Mouse (Mus musculus): ENCODE data around the gene Tmem158.
A peak's percentile ranks its signal among the peaks of the same experiment; 100 is the strongest.

Tmem158 gene

DNA sequence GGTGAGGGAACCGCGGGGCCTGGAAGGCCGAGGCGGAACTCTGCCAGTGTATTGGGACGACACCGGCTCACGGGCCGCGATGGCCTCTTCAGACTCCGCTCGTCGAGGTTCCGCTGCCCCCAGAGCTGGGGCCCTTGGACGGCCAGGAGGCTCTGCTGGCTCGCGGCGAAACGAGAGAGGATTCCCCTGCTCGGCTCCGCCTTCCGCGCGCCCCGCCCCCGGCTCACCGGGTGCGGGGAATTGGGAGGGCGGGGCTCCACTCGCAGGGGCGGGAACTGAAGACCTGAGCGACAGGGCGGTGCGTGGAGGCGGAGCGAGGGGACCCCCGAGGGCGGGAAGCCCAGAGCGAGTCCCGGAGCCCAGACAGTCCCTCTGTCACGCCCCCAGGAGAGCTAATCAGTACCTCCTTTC, at the start of gene Tmem158:
TSS of gene Tmem158 (minus strand) at position 154 of the 411 bp plus-strand sequence.
- peak; percentile 79 for DNase-seq

DNA sequence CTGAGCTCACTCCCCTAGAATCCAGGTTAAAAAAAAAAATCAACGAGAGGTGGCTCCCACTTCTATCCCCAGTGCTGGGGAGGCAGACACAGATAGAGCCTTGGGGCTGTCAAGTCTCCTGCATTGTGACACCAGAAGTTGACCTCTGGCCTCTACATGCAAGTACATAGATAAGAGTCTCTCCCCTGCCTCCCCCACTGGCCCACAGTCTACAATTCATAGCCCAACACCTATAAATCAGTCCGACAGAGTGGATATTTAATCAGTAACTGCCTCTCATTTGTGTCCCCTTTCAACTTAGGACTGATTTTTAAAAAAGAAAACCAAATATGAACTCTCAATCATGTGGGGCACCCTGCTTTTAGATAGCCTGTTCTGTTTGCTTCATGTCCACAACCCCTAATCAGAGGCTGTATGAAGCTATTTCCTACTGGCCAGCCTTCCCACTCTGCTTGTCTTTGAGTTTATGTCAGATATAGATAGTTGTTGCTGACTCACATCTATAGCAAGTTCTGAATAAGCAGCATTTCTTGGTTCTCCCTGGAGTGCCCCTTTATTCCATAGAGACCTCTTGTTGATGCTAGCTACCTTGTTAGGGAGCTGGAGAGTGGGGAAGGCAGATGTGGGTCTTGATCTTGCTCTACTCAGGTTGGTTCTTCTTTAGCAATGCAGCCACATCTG, 49.3 kb upstream of the Tmem158 start:
- no peak for DNase-seq

DNA sequence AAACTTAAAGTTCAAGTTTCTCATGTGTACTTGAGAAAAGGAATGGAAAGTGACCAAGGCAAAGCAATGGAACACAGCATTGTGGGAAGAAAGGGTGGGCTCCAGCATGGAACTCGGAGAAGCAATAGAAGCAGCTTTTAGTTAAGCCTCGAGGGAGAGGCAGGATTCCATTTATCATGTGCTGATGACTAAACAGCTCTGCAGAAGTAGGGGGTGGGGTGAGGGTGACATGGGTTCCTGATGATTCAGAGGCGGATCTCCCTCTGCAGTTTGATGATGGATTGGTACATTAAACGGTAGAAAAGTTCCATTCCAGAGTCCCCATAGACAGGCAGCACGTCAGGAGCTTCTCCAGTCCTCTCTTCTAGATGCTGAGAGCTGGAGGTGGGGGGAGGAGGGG, 48.5 kb upstream of the Tmem158 start:
- DNase-seq, result no peak

DNA sequence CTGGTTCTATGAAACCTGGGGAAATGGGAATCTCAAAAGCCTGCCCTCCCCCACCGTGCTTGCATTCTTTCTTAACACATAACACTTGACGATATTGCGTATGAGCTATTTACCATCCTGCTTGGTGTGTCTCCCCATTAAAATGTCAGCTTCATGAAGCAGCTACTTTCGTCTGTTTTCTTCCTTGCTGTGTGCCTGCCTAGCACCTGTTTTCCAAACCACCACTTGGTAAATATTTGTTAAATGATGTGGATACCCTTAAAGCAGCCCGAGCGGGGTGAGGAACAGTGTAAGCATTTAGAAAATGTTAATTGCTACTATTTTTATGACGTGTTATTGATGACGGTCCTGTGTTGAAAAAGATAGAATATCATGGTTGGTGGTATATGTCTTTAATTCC, 44.4 kb upstream of the Tmem158 start:
- DNase-seq, result no peak

DNA sequence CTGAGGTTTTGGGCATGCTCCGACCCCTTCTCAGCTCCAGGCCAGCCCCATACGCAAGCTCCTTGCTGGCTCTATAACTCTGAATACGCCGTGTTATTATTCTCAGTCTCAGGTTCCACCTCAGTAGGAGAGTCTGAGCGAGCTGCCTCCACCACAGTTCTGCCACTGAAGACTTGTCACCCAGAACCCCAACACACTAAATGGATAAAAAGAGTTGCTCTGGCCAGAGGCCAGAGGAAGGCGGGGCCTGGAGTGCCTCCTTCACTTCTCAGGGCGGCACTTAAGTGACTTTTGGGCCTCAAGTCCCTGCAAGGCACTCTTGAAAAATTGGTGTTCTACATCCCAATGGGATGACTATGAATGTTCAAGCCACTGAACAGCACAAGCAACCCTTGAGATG, 43.4 kb upstream of the Tmem158 start:
- no peak for DNase-seq

DNA sequence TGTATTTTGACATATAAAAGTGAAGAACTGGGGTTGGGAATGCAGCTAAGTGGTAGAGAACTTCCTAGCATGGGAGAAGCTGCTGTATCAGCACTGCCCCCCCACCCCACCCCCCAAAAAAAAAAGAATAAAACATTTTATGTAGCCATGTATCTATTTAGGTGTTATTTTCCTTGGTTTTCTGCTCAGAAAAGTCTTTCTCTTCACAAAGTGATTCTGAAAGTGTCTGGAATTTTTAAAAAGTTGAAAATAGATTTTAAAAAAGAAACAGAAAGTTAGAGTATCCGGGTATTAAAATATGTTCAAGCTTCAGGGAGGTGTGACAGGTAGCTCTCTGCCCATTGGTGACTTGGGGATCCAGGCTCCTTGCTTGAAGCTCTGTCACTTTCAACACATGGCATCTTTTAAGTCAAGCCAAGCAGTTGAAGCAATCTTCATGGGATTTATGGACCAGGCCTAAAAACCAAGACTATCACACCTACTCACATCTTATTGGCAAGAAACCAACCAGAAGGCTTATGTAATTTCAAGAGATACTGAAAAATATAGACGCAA, 42.3 kb upstream of the Tmem158 start:
- DNase-seq, result no peak

DNA sequence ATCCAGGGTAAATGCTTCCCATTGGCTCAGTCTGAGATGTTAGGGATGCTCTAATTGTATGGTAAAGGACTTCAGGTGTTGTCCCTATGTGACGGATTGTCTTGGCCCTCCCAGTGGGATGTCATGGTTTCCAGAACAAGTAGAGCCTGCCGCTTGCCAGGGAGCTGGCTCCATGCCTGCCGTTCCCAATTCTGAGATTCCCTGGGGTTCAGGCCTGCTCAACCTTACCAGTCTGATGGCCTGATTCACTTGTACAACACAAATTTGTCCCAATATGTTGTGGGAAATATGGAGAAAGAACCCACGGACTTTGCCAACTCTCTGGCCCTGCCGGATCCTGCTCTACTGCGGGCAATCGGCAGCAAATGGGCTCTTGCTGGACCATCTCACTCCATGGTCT, 37.3 kb upstream of the Tmem158 start:
- DNase-seq, result no peak

DNA sequence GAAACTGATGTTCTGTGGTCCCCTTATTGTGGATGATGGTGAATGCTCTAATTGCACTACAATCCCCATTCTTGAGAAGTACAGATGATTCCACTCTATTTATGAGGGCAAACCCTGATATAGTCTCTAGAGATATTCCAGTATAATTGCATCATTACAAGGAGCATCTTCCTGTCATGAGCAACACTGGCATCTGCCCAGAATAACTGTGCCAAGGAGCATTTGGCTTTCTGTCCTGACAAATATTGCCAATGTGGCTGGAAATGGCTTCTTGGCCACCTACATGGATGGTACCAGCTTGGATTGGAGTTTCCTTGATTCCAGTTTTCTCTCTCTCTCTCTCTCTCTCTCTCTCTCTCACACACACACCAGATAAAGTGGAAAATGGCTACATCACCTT, 35.7 kb upstream of the Tmem158 start:
- no peak for DNase-seq

DNA sequence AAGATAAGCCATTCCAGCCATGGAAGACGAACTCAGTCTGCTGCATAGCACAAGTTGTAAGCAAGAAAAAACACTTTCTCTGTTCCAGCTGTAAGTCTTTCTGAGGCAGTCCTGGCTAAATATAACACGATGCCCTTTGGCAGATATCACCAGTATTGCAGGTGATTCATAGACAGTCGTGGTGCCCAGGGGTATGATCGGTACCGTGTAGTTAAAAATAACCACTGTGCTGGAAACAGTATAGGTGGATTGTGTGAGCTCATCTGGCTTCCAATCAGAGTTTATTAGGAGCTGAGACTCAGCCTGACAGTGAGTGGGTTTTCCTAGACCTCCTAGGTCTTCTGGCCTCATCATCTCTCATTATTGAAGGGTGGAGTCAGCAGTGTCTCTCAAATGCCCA, 34.0 kb upstream of the Tmem158 start:
- no peak for DNase-seq

DNA sequence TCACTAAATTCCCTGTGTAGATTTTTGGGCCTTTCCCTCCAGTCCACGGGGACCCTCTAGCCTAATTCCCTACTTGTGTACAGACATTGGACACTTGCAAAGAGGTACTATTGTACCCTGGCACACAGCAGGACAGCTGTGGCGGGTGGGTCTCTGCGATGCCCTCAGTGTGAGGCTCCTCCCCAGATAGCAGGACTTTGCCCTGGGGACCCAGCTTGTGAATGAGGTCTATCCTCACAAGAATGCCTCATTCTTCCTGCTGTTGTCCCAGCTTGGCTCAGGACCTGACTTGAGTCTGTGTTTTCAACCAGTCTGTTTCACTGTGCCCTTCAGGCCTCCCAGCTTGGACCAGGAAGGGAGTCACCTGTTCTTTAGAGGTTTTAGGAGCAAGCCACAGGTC, 27.8 kb upstream of the Tmem158 start:
- no peak for DNase-seq

DNA sequence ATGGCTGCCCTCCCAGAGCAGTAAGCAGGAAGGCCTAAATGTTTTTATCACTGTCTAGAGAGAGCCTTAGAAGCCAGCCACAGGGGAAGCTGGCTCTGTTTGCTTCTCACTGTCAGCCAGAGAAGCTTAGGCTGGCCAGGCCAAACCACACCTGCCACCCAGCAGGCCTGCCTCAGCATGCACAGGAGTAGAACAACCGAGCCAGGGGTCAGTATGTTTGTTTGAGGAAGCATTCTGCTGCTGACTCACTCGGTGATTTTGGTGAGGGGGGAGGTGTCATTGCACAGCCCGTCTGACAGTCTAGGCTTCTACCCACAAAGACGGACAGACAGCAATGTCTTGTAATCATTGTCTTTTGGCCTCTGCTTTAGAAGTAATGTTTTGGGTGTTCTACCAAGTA, 25.1 kb upstream of the Tmem158 start:
- no peak for DNase-seq

DNA sequence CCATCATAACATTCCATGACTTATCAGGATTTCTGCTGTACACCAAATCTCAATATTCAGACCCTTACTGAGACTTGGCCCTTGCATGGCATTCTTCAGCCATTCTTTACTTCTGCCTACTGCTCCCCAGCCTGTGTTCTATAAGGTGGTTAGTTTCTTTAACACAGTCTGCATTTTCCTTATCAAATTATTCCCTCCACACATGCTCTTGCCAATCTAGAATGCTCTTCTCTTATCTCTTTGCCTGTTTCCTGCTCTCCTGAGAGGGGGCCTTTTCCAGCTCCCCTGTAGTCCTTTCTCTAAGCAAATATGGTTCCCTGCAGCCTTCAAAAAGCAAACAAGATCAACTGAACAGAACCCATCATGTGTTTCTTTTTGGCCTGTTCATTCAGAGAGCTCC, 20.2 kb upstream of the Tmem158 start:
- no peak for DNase-seq

DNA sequence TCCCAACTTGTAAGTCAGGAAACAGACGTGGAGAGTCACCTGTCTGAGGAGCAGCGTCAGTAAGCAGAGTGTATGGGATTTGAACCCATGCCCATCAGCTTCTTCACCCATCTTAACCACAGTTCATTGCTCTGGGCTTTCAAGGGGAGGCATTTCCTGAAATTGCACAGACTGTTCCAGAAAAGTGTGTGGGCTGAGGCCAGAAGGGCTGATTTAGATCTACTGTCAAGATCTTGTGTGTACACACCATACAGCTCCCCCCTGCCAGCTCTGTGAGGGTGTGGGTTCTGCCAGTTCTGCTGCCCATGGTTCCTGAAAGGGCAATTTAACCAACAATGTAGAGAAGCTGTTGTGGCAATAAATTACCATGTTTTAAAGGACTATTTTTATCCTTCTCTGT, 17.4 kb upstream of the Tmem158 start:
- no peak for DNase-seq

DNA sequence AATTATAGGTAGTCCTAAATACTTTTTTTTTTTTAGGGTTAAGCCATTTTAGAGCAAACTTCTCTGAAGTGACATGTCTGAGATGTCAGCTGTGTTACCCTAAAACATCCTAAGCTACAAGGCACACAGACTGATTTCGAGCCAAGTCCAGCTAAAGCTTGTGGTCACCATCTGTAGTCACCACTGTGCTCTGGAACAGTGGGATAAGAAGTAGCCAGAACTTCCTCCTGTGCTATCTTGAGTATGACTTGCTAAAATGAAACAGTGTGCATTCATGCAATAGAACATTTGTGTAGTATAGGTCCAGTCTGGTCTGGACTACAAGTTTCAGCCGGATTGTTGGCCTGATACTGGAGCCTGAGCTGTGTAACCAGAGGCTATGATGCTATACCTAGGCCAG, 14.8 kb upstream of the Tmem158 start:
- DNase-seq, result no peak

DNA sequence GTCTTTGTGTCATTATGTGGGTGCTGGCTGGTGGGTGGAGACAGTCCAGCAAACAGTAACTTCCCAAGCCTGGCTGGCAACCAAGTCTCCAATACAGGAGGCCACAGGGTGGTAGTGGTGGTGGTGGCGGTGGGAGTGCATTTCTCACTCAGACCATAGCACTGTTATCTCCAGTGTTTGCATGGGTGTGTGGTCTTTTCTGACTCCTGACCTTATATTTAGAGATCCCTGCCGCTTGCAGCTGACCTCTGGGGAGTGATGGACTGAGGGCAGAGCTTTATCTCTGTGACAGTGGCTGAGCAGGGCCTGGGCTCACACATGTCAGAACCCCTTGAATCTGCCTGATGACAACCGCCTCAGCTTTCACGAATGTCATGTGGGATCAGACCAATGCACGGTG, 14.1 kb upstream of the Tmem158 start:
- no peak for DNase-seq

DNA sequence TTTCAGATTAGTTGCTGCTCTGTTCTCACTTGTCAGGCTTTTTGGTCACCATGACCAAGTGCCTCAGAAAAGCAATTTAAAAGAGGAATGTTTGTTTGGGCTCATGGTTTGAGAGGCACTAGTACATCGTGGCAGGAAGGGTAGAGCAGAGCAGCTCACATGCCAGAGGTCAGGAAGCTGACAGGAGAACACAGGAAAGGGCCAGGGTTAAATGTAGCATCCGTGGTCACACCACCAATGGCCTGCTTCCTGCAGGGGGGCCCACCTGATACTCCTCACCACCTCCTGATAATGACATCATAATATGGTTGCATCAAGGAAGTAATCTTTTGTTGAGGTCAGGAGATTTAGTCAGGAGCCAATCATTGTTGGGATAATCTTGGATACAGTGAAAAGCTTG, 13.3 kb upstream of the Tmem158 start:
- no peak for DNase-seq

DNA sequence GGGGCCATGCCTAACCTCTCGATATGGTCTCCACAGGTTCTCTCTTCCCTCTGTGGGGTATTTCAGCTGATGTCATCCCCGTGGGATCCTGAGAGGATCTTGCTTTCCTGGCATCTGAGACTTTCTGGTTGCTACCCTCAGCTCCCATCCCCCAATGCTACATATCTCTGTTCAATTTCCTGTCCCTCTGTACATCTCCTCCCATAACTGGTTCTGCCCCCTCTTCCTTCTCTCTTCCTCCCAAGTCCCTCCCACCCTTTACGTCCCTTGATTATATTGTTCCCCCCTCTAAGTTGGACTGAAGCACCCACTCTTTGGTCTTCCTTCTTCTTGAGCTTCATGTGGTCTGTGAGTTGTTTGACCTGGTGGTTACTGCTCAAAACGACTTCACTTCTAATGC, 11.0 kb upstream of the Tmem158 start:
- DNase-seq, result no peak

DNA sequence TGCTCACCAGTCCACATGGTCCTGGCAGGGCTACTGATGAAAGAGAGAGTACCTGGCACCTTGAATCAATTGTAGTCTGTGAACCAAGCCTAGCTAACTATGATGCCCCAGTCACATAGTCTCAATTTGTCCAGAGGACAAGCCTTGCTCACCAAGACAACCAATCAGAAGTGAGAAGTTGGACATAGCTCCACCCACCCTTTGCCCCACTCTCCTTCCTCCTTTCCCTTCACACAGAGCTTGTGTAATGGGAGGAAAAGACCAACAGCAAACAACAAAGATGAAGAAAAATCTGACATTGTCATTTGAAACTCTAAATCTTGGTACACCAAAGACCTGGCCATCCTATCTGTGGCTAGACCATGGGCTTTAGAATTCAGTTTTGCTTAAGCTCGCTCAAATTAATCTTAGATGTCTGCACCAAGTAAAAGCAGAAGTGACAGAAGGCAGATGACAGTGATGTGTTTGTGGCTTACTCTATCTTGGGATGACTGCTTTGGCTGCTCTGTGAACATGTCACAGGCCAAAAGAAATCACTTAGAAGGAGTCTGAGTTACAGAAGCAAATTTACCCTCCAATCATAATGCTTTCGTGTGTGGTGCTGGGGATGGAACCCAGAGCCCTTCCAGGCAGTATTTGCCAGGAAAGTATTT, 9.5 kb upstream of the Tmem158 start:
- no peak for DNase-seq

DNA sequence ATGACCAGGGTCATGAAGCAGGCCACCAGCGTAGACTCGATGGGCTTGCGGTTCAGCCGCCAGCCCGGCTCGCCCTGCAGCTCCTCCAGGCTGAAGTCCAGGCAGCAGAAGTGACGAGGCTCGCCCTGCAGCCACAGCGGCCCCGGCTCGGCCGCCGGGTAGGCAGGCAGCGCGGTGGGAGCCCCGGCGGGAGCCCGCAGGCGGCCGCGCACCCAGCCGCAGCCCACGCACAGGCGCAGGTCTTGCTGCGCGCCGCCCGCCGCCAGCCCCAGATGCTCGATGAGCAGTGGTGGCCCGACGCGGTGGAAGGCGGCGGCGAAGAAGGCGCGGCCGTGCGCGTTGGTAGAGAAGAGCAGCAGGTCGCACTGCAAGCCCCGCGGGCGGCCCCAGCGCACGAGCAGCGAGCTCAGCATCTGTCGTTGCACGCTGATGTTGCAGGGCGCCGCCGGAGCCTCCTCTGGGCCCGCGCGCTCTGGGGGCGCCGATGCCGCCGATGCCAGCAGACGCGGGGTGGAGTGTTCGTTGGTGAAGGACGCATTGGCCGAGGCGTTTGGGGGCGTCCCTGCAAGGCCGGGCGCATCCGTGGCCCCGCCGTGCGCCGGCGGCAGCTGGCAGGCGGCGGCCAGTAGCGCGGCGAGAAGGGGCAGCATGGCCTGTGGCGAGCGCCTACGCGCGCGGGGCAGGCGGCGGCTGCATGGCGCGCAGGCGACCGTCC, 511 bp downstream of the Tmem158 start:
- DNase-seq, result peak; percentile 65

DNA sequence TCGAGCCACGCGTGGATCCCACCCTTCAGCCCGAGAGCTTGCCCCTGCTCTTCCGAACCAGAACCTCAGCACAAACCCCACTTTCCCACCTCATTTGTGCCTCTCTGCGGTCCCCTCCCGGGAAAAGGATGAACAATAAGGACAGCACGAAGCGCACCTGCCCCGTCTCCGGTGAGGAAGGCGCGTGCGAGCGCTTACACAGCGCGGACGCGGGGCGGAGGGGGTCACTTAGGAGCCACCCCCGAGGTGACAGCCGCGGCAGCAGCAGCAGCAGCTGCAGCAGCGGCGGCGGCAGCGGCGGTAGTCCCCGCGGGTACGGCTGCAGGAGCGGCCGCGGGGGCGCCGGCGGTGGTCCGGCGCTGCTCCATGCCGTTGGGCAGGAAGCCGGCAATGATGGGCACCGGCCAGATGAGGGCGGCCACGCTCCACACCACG, 1.1 kb downstream of the Tmem158 start:
- peak; percentile 78 for DNase-seq

DNA sequence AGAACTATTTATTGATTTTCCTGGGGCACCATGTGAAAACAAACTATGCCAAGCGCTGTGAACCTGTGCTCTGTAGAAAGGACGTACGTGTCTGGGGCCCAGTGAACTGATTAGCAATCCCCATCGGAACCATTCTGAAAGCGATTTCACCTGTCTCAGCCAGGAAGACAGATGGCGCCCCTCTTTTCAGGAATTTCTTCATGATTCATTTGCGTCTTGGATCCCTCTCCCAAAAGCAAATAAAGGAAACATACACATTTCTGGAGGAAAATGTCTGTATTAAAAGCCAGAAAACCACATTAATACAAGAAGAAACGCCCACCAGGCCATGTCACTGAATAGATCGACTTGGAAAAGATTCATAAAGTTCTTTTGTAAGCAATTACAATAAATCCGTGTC, 1.8 kb downstream of the Tmem158 start:
- DNase-seq, result no peak

DNA sequence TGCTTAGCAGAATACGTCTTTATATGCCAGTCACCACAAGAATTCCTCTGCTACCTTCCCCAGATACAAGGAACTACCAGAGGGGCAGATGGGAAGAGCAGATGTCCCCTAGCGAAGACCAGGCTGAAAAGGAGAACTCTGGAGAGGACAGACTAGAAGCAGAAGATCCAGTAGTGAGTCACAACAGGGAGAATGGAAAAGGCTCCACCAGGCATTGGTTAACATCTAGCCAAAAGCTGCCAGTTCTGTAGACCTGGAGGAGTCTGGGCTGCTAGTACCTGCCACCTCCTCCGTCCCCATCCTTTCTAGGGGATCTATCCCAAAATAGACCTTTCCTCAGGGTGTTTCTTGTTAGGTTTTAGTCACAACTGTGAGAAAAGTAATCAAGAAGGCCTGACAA, 4.8 kb downstream of the Tmem158 start:
- DNase-seq, result no peak

DNA sequence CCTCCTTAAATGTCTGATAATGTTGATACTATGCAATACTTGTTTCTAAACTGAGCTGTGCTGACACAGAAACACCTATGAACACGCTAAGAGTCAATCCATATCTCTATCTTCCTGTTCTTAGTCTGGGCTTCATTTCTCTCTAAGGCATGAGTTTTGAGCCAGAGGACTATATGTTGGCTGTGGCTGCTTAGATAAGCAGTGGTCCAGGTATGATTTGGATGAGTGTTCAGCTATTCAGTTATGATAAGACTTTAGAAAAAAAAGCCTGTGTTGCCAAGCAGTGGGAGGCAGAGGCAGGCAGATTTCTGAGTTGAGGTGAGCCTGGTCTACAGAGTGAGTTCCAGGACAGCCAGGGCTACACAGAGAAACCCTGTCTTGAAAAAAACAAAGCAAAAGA, 12.6 kb downstream of the Tmem158 start:
- DNase-seq, result no peak

DNA sequence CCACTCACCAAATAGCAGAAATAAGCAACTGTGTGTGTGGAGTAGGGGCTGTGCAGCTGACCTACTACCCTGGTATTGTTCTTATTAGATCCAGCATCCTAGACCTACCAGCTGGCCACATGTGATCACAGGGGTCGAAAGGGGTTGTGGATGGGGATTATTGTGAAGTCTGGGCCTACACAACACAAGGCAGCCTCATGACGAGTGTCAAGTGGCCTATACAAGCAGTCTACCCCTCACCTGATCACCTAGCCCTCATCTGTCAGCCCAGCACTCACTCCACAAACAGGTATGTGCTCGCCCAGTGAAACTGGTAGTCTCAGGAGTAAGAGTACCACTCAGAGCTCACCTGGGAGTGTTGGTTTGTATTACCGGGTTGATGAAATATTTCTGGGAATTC, 15.4 kb downstream of the Tmem158 start:
- DNase-seq, result no peak

Data from right cerebral cortex, postnatal 14 days (tissue).